Mouse (Mus musculus) stomach, embryonic 16.5 days (tissue): ENCODE results near the gene Rps28. TPM values are rescaled to one million over a fixed set of nuclear protein-coding genes. Genes with fewer than 3 reads are reported as not detected.

Experiments
- ATAC-seq: fragments of 200-750 bp; cut with Nextera tagmentation; 2 replicates; pipeline ENCODE4 v1.8.0; 2017; ENCODE audit warnings: moderate number of reproducible peaks, moderate TSS enrichment; ENCODE audit not compliant: insufficient read depth, low FRiP score
- H3K27ac ChIP-seq: fragments of 300-500 bp; sonication (generic); 2 replicates; pipeline ENCODE4 v1.5.1; 2014; ENCODE audit warnings: low read length
- H3K27me3 ChIP-seq: fragments of 300-500 bp; sonication (generic); 2 replicates; pipeline ENCODE4 v1.6.1; 2014; ENCODE audit warnings: low read length, control low read depth, mixed read lengths; ENCODE audit not compliant: control insufficient read depth, insufficient read depth
- H3K36me3 ChIP-seq: fragments of 300-500 bp; sonication (generic); 2 replicates; pipeline ENCODE4 v1.6.1; 2014; ENCODE audit warnings: low read length; ENCODE audit not compliant: control insufficient read depth, insufficient read depth
- H3K4me1 ChIP-seq: fragments of 300-500 bp; sonication (generic); 2 replicates; pipeline ENCODE4 v1.6.1; 2014; ENCODE audit warnings: low read length, control low read depth, mixed read lengths; ENCODE audit not compliant: control insufficient read depth, insufficient read depth
- H3K4me2 ChIP-seq: fragments of 300-500 bp; sonication (generic); 2 replicates; pipeline ENCODE4 v1.6.1; 2014; ENCODE audit warnings: low read depth, low read length, mixed read lengths
- H3K4me3 ChIP-seq: fragments of 300-500 bp; sonication (generic); replicated peaks from 2 replicates; pipeline ENCODE4 v1.5.1; 2014; ENCODE audit warnings: mild to moderate bottlenecking, low read length
- H3K9ac ChIP-seq: fragments of 300-500 bp; sonication (generic); 2 replicates; pipeline ENCODE4 v1.6.1; 2014; ENCODE audit warnings: low read length
- H3K9me3 ChIP-seq: fragments of 300-500 bp; sonication (generic); replicated peaks from 2 replicates; pipeline ENCODE4 v1.6.1; 2016; ENCODE audit warnings: low read length, control low read depth; ENCODE audit not compliant: control insufficient read depth
- WGBS: fragments of 180-500 bp; shearing (Covaris S2); extraction: QIAGEN DNeasy Blood & Tissue Kit; methylation state at CpG from one replicate; pipeline ENCODE4 v1.1.7; 2014; 5-methylcytosine and 5-hydroxymethylcytosine counted together
- polyA plus RNA-seq: library from polyadenylated mRNA; unstranded; fragments of >200 nt; fragmentation: Nextera tagmentation; extraction: Ambion mirVana; gene quantifications from 2 replicates; pipeline ENCODE4 v1.2.1, GENCODE M21; 2015

The Rps28 gene
- polyA plus RNA-seq, 1 experiment from 2014 or later, result 935 TPM

GRCm38 (mm10) chr17:33804205-33804604 is 20.2 kb downstream of the Rps28 start:
- H3K27ac ChIP-seq, result no peak overlapping the region
- ATAC-seq, result no peak
- no peak overlapping the region for H3K9ac ChIP-seq

GRCm38 (mm10) chr17:33802221-33802620 is 22.1 kb downstream of the Rps28 start:
- Histone ChIP-seq H3K9ac (no peak overlapping the region), H3K9me3 (no peaks in the 10 kb centered on the region), H3K4me1 (no peaks in the 10 kb centered on the region), H3K27ac (no peak overlapping the region), H3K4me3 (no peak overlapping the region), H3K27me3 (no peaks in the 10 kb centered on the region), H3K36me3 (no peaks in the 10 kb centered on the region), H3K4me2 (no peak overlapping the region)
- ATAC-seq, result no peak
- WGBS, result 4% methylated on average over 2 of the region's 2 CpGs

More at GRCm38 (mm10) chr17:33804205-33804604, 20.2 kb downstream of the Rps28 start:
- Histone ChIP-seq H3K36me3 (no peaks in the 10 kb centered on the region), H3K27me3 (no peaks in the 10 kb centered on the region), H3K4me2 (no peak overlapping the region), H3K9me3 (no peaks in the 10 kb centered on the region), H3K4me3 (no peak overlapping the region), H3K4me1 (no peaks in the 10 kb centered on the region)
- 57% methylated on average over 4 of the region's 4 CpGs for WGBS

- ATAC-seq, result no peak
- H3K9me3 ChIP-seq, result no peaks in the 10 kb centered on the region
- H3K4me2 ChIP-seq, result no peak overlapping the region
- H3K27me3 ChIP-seq, result no peaks in the 10 kb centered on the region
- H3K4me3 ChIP-seq, result no peak overlapping the region
- 33% methylated on average over 1 of the region's 1 CpGs for WGBS
- no peak overlapping the region for H3K9ac ChIP-seq
- no peaks in the 10 kb centered on the region for H3K36me3 ChIP-seq
- H3K4me1 ChIP-seq, result no peaks in the 10 kb centered on the region
- no peak overlapping the region for H3K27ac ChIP-seq
Observed at GRCm38 (mm10) chr17:33799277-33799676, 25.1 kb downstream of the Rps28 start.

- Histone ChIP-seq H3K4me1 (no peaks in the 10 kb centered on the region), H3K36me3 (no peaks in the 10 kb centered on the region), H3K27me3 (no peaks in the 10 kb centered on the region), H3K9ac (no peak overlapping the region), H3K4me3 (no peak overlapping the region), H3K4me2 (no peak overlapping the region), H3K27ac (no peak overlapping the region), H3K9me3 (no peaks in the 10 kb centered on the region)
- no peak for ATAC-seq
- 42% methylated on average over 3 of the region's 3 CpGs for WGBS
Observed at GRCm38 (mm10) chr17:33798306-33798705, 26.1 kb downstream of the Rps28 start.

GRCm38 (mm10) chr17:33788732-33789131 is 35.6 kb downstream of the Rps28 start:
- ATAC-seq, result peak; percentile 76; the same call in 1 of the 2 replicates

GRCm38 (mm10) chr17:33786375-33786774 is 38.0 kb downstream of the Rps28 start:
- no peak overlapping the region for H3K27ac ChIP-seq
- H3K9me3 ChIP-seq, result no peaks in the 10 kb centered on the region
- no peak for ATAC-seq
- no peaks in the 10 kb centered on the region for H3K27me3 ChIP-seq
- 82% methylated on average over 18 of the region's 18 CpGs for WGBS
- no peak overlapping the region for H3K9ac ChIP-seq
- no peak overlapping the region for H3K4me2 ChIP-seq
- H3K36me3 ChIP-seq, result no peaks in the 10 kb centered on the region
- peaks cover 20% of the 10 kb centered on the region for H3K4me1 ChIP-seq
- H3K4me3 ChIP-seq, result no peak overlapping the region

More at GRCm38 (mm10) chr17:33788732-33789131, 35.6 kb downstream of the Rps28 start:
- Histone ChIP-seq H3K9me3 (no peaks in the 10 kb centered on the region), H3K4me3 (no peak overlapping the region), H3K36me3 (no peaks in the 10 kb centered on the region), H3K27ac (no peak overlapping the region), H3K4me2 (no peak overlapping the region), H3K27me3 (no peaks in the 10 kb centered on the region), H3K9ac (no peak overlapping the region), H3K4me1 (no peaks in the 10 kb centered on the region; the same call in 1 of the 2 replicates)
- 33% methylated on average over 4 of the region's 4 CpGs for WGBS

GRCm38 (mm10) chr17:33784939-33785338 is 39.4 kb downstream of the Rps28 start:
- Histone ChIP-seq H3K27me3 (no peaks in the 10 kb centered on the region), H3K9me3 (no peaks in the 10 kb centered on the region), H3K36me3 (no peaks in the 10 kb centered on the region), H3K4me3 (no peak overlapping the region), H3K9ac (no peak overlapping the region), H3K4me2 (no peak overlapping the region), H3K27ac (no peak overlapping the region), H3K4me1 (peaks cover 31% of the 10 kb centered on the region)
- no peak for ATAC-seq
- WGBS, result 75% methylated on average over 2 of the region's 2 CpGs

- Histone ChIP-seq H3K27ac (peak overlapping the region; percentile 57), H3K4me1 (peaks cover 45% of the 10 kb centered on the region)
Observed at GRCm38 (mm10) chr17:33783408-33783807, 41.0 kb downstream of the Rps28 start.

GRCm38 (mm10) chr17:33782067-33782466 is 42.3 kb downstream of the Rps28 start:
- H3K27ac ChIP-seq, result peak overlapping the region; percentile 89
- H3K4me3 ChIP-seq, result peak overlapping the region; percentile 57
- no peaks in the 10 kb centered on the region for H3K27me3 ChIP-seq
- H3K9ac ChIP-seq, result peak overlapping the region; percentile 75
- H3K36me3 ChIP-seq, result no peaks in the 10 kb centered on the region
- H3K4me2 ChIP-seq, result peak overlapping the region; percentile 92
- no peak for ATAC-seq
- 39% methylated on average over 4 of the region's 4 CpGs for WGBS
- H3K4me1 ChIP-seq, result peaks cover 49% of the 10 kb centered on the region
- no peaks in the 10 kb centered on the region for H3K9me3 ChIP-seq

More at GRCm38 (mm10) chr17:33783408-33783807, 41.0 kb downstream of the Rps28 start:
- ATAC-seq, result no peak
- Histone ChIP-seq H3K9me3 (no peaks in the 10 kb centered on the region), H3K27me3 (no peaks in the 10 kb centered on the region), H3K9ac (no peak overlapping the region), H3K4me2 (no peak overlapping the region), H3K4me3 (no peak overlapping the region), H3K36me3 (no peaks in the 10 kb centered on the region)
